Comparison of ENCODE assay signal across 13 mouse cellular contexts in genomic region chr1:66363285-66363684, GRCm38 (mm10).
A peak's percentile ranks its signal among the peaks of the same experiment; 100 is the strongest.
DNase-seq lines count a peak whose midpoint lies in the region; ATAC-seq and TF ChIP-seq lines count a peak whose summit lies in the region.
"Had no signal": no experiment of that assay in that cellular context is flagged by ENCODE, and none has a peak within 500 bp of the region (broad histone marks: within the 10 kb centered on the region; RNA-seq: fewer than 3 reads in every experiment).

No protein-coding gene starts in this region.

- H3K36me3 ChIP-seq in hindbrain, embryonic 12.5 days = peaks cover 13% of the 10 kb centered on the region
- peaks cover 10% of the 10 kb centered on the region for H3K36me3 ChIP-seq in hindbrain, embryonic 10.5 days
- no peaks in the 10 kb centered on the region for H3K36me3 ChIP-seq in limb, embryonic 14.5 days (ENCODE audit: control insufficient read depth, insufficient read depth, low read length)
- no peaks in the 10 kb centered on the region for H3K36me3 ChIP-seq in kidney, embryonic 15.5 days
- H3K36me3 ChIP-seq: limb, embryonic 15.5 days had no signal

- H3K27me3 ChIP-seq in hindbrain, embryonic 12.5 days = no peaks in the 10 kb centered on the region
- H3K27me3 ChIP-seq in hindbrain, embryonic 10.5 days (ENCODE audit: insufficient read depth, poor library complexity, severe bottlenecking) = no peaks in the 10 kb centered on the region
- no peaks in the 10 kb centered on the region for H3K27me3 ChIP-seq in limb, embryonic 14.5 days (ENCODE audit: control insufficient read depth, insufficient read depth, low read length)
- no peaks in the 10 kb centered on the region for H3K27me3 ChIP-seq in kidney, embryonic 15.5 days
- H3K27me3 ChIP-seq: limb, embryonic 15.5 days had no signal

- H3K9me3 ChIP-seq in hindbrain, embryonic 12.5 days (replicated peaks) = no peaks in the 10 kb centered on the region
- no peaks in the 10 kb centered on the region for H3K9me3 ChIP-seq in hindbrain, embryonic 10.5 days
- H3K9me3 ChIP-seq in limb, embryonic 14.5 days (ENCODE audit: control insufficient read depth, low read length) = no peaks in the 10 kb centered on the region
- no peaks in the 10 kb centered on the region for H3K9me3 ChIP-seq in kidney, embryonic 15.5 days (replicated peaks)
- H3K9me3 ChIP-seq: limb, embryonic 15.5 days had no signal

- TF ChIP-seq POLR2A in limb, embryonic 14.5 days (IDR thresholded peaks at IDR 0.05; ENCODE audit: borderline replicate concordance, extremely low read depth, insufficient read depth, insufficient read length) = no peak

- no peak overlapping the region for H3K27ac ChIP-seq in hindbrain, embryonic 12.5 days
- no peak overlapping the region for H3K27ac ChIP-seq in hindbrain, embryonic 10.5 days
- no peak overlapping the region for H3K27ac ChIP-seq in limb, embryonic 14.5 days (replicated peaks; ENCODE audit: low read depth, low read length)
- H3K27ac ChIP-seq in kidney, embryonic 15.5 days = no peak overlapping the region
- H3K27ac ChIP-seq: limb, embryonic 15.5 days had no signal

- DNase-seq in hindbrain, embryonic 10.5 days (ENCODE audit: low spot score) = no peak
- peak; percentile 4 for DNase-seq in retina, postnatal 1 day
- DNase-seq in retina, embryonic 14.5 days (ENCODE audit: low spot score) = no peak
- peak; percentile 18 for DNase-seq in limb, embryonic 14.5 days (ENCODE audit: low spot score)
- DNase-seq in heart, postnatal 14 days = no peak
- DNase-seq: cerebellum, postnatal 10 days; embryo, embryonic 11 days; gastrocnemius, postnatal 36 days; kidney, adult 9 months; liver, postnatal 0 days had no signal

- H3K9ac ChIP-seq in hindbrain, embryonic 12.5 days = no peak overlapping the region
- no peak overlapping the region for H3K9ac ChIP-seq in limb, embryonic 14.5 days (ENCODE audit: low read depth, low read length, severe bottlenecking)
- no peak overlapping the region for H3K9ac ChIP-seq in kidney, embryonic 15.5 days
- H3K9ac ChIP-seq: limb, embryonic 15.5 days; liver, postnatal 0 days had no signal

- WGBS in hindbrain, embryonic 12.5 days = 66% methylated on average over 9 of the region's 9 CpGs
- WGBS in hindbrain, embryonic 10.5 days = 84% methylated on average over 9 of the region's 9 CpGs
- 56% methylated on average over 9 of the region's 9 CpGs for WGBS in limb, embryonic 14.5 days
- 78% methylated on average over 9 of the region's 9 CpGs for WGBS in kidney, embryonic 15.5 days

- intact Hi-C loops in heart, postnatal 14 days (cut with DNase I) = no loop called here

- no peak overlapping the region for H3K4me3 ChIP-seq in hindbrain, embryonic 12.5 days
- no peak overlapping the region for H3K4me3 ChIP-seq in hindbrain, embryonic 10.5 days
- H3K4me3 ChIP-seq in limb, embryonic 14.5 days (replicated peaks; ENCODE audit: low read length) = no peak overlapping the region
- H3K4me3 ChIP-seq in kidney, embryonic 15.5 days (replicated peaks) = no peak overlapping the region
- H3K4me3 ChIP-seq: limb, embryonic 15.5 days had no signal

- ATAC-seq in hindbrain, embryonic 12.5 days (ENCODE audit: low FRiP score) = peak; percentile 33; the same call in 1 of the 2 replicates
- ATAC-seq in limb, embryonic 14.5 days (ENCODE audit: low FRiP score, low read depth) = no peak
- ATAC-seq in kidney, embryonic 15.5 days (replicated peaks; ENCODE audit: low FRiP score) = no peak
- ATAC-seq: liver, postnatal 0 days had no signal

- 0 out of 2 replicates have a peak, but pooled peaks cover 6% of the 10 kb centered on the region for H3K4me1 ChIP-seq in hindbrain, embryonic 12.5 days
- no peaks in the 10 kb centered on the region for H3K4me1 ChIP-seq in hindbrain, embryonic 10.5 days (replicated peaks)
- H3K4me1 ChIP-seq in limb, embryonic 14.5 days (ENCODE audit: control insufficient read depth, insufficient read depth, low read length) = peaks cover 5% of the 10 kb centered on the region; the same call in 1 of the 2 replicates
- H3K4me1 ChIP-seq in kidney, embryonic 15.5 days = no peaks in the 10 kb centered on the region
- H3K4me1 ChIP-seq: limb, embryonic 15.5 days had no signal

- H3K4me2 ChIP-seq in hindbrain, embryonic 12.5 days (replicated peaks) = no peak overlapping the region
- no peak overlapping the region for H3K4me2 ChIP-seq in limb, embryonic 14.5 days (replicated peaks; ENCODE audit: low read depth, low read length, severe bottlenecking)
- H3K4me2 ChIP-seq in kidney, embryonic 15.5 days = no peak overlapping the region
- H3K4me2 ChIP-seq: limb, embryonic 15.5 days had no signal

Comparison
In these comparisons a context has a peak if more than half of its experiments do, and no peak if none do; other contexts are left out.
1. DNase-seq: peak in retina, postnatal 1 day (single experiment) and limb, embryonic 14.5 days (single experiment); none in hindbrain, embryonic 10.5 days (single experiment), retina, embryonic 14.5 days (single experiment) and heart, postnatal 14 days (0 of 2).